Mouse (Mus musculus): ENCODE data around the gene Cyp46a1. TPM values are rescaled to one million over a fixed set of nuclear protein-coding genes. Genes with fewer than 3 reads are reported as not detected.

The Cyp46a1 gene
- polyA plus RNA-seq, 1 experiment from 2014 or later = 4.6 TPM

- peak; percentile 46; the same call in 1 of the 2 replicates for ATAC-seq
- WGBS = 76% methylated on average over 8 of the region's 8 CpGs
- Histone ChIP-seq H3K4me2 (ENCODE audit: low read depth, low read length) (no peak overlapping the region), H3K9me3 (ENCODE audit: control insufficient read depth, low read length) (no peaks in the 10 kb centered on the region), H3K9ac (ENCODE audit: low read depth, low read length) (no peak overlapping the region), H3K36me3 (ENCODE audit: control insufficient read depth, insufficient read depth, low read length) (no peaks in the 10 kb centered on the region), H3K27me3 (replicated peaks; ENCODE audit: control insufficient read depth, insufficient read depth, low read length) (peaks cover 16% of the 10 kb centered on the region), H3K4me1 (ENCODE audit: control insufficient read depth, insufficient read depth, low read length) (0 out of 2 replicates have a peak, but pooled peaks cover 4% of the 10 kb centered on the region), H3K4me3 (ENCODE audit: low read length) (no peak overlapping the region), H3K27ac (ENCODE audit: low read length) (no peak overlapping the region)
These were observed 14.0 kb downstream of the Cyp46a1 start for GRCm38 (mm10) chr12:108348151-108348550.

- H3K36me3 ChIP-seq (ENCODE audit: control insufficient read depth, insufficient read depth, low read length) = no peaks in the 10 kb centered on the region
- H3K27ac ChIP-seq (ENCODE audit: low read length) = no peak overlapping the region
- no peak for ATAC-seq
- no peaks in the 10 kb centered on the region for H3K9me3 ChIP-seq (ENCODE audit: control insufficient read depth, low read length)
- H3K4me3 ChIP-seq (ENCODE audit: low read length) = no peak overlapping the region
- H3K4me1 ChIP-seq (ENCODE audit: control insufficient read depth, insufficient read depth, low read length) = 0 out of 2 replicates have a peak, but pooled peaks cover 4% of the 10 kb centered on the region
- no peak overlapping the region for H3K9ac ChIP-seq (ENCODE audit: low read depth, low read length)
- no peak overlapping the region for H3K4me2 ChIP-seq (ENCODE audit: low read depth, low read length)
- 59% methylated on average over 5 of the region's 5 CpGs for WGBS
- peaks cover 23% of the 10 kb centered on the region for H3K27me3 ChIP-seq (replicated peaks; ENCODE audit: control insufficient read depth, insufficient read depth, low read length)
These were observed 14.8 kb downstream of the Cyp46a1 start for GRCm38 (mm10) chr12:108349026-108349425.

- 85% methylated on average over 10 of the region's 10 CpGs for WGBS
- Histone ChIP-seq H3K4me3 (ENCODE audit: low read length) (no peak overlapping the region), H3K36me3 (ENCODE audit: control insufficient read depth, insufficient read depth, low read length) (no peaks in the 10 kb centered on the region), H3K27me3 (replicated peaks; ENCODE audit: control insufficient read depth, insufficient read depth, low read length) (peaks cover 24% of the 10 kb centered on the region), H3K9me3 (ENCODE audit: control insufficient read depth, low read length) (no peaks in the 10 kb centered on the region), H3K4me1 (ENCODE audit: control insufficient read depth, insufficient read depth, low read length) (0 out of 2 replicates have a peak, but pooled peaks cover 4% of the 10 kb centered on the region), H3K4me2 (ENCODE audit: low read depth, low read length) (no peak overlapping the region), H3K9ac (ENCODE audit: low read depth, low read length) (no peak overlapping the region), H3K27ac (ENCODE audit: low read length) (no peak overlapping the region)
- no peak for ATAC-seq
These were observed 16.8 kb downstream of the Cyp46a1 start for GRCm38 (mm10) chr12:108350931-108351330.

GRCm38 (mm10) chr12:108352371-108353136 is 18.4 kb downstream of the Cyp46a1 start:
- H3K4me2 ChIP-seq (ENCODE audit: low read depth, low read length) = peak overlapping the region; percentile 45
- no peaks in the 10 kb centered on the region for H3K36me3 ChIP-seq (ENCODE audit: control insufficient read depth, insufficient read depth, low read length)
- H3K4me3 ChIP-seq (ENCODE audit: low read length) = peak overlapping the region; percentile 26; the same call in 1 of the 2 replicates
- no peaks in the 10 kb centered on the region for H3K9me3 ChIP-seq (ENCODE audit: control insufficient read depth, low read length)
- H3K27ac ChIP-seq (ENCODE audit: low read length) = no peak overlapping the region
- ATAC-seq = peak; percentile 38; the same call in 1 of the 2 replicates
- WGBS = 8% methylated on average over 35 of the region's 35 CpGs
- H3K9ac ChIP-seq (ENCODE audit: low read depth, low read length) = peak overlapping the region; percentile 36; the same call in 1 of the 2 replicates
- 0 out of 2 replicates have a peak, but pooled peaks cover 4% of the 10 kb centered on the region for H3K4me1 ChIP-seq (ENCODE audit: control insufficient read depth, insufficient read depth, low read length)
- peaks cover 24% of the 10 kb centered on the region for H3K27me3 ChIP-seq (replicated peaks; ENCODE audit: control insufficient read depth, insufficient read depth, low read length)

GRCm38 (mm10) chr12:108354284-108354683 is 20.1 kb downstream of the Cyp46a1 start:
- 0 out of 2 replicates have a peak, but pooled peaks cover 4% of the 10 kb centered on the region for H3K4me1 ChIP-seq (ENCODE audit: control insufficient read depth, insufficient read depth, low read length)
- no peak overlapping the region for H3K4me3 ChIP-seq (ENCODE audit: low read length)
- H3K27ac ChIP-seq (ENCODE audit: low read length) = no peak overlapping the region
- 68% methylated on average over 2 of the region's 2 CpGs for WGBS
- H3K27me3 ChIP-seq (replicated peaks; ENCODE audit: control insufficient read depth, insufficient read depth, low read length) = peaks cover 24% of the 10 kb centered on the region
- H3K36me3 ChIP-seq (ENCODE audit: control insufficient read depth, insufficient read depth, low read length) = no peaks in the 10 kb centered on the region
- H3K4me2 ChIP-seq (ENCODE audit: low read depth, low read length) = no peak overlapping the region
- H3K9ac ChIP-seq (ENCODE audit: low read depth, low read length) = no peak overlapping the region
- no peak for ATAC-seq
- H3K9me3 ChIP-seq (ENCODE audit: control insufficient read depth, low read length) = no peaks in the 10 kb centered on the region

GRCm38 (mm10) chr12:108355271-108355670 is 21.1 kb downstream of the Cyp46a1 start:
- no peak overlapping the region for H3K4me3 ChIP-seq (ENCODE audit: low read length)
- peaks cover 21% of the 10 kb centered on the region; the same call in 1 of the 2 replicates for H3K27me3 ChIP-seq (replicated peaks; ENCODE audit: control insufficient read depth, insufficient read depth, low read length)
- H3K27ac ChIP-seq (ENCODE audit: low read length) = no peak overlapping the region
- H3K4me1 ChIP-seq (ENCODE audit: control insufficient read depth, insufficient read depth, low read length) = 0 out of 2 replicates have a peak, but pooled peaks cover 4% of the 10 kb centered on the region
- no peak overlapping the region for H3K4me2 ChIP-seq (ENCODE audit: low read depth, low read length)
- H3K9ac ChIP-seq (ENCODE audit: low read depth, low read length) = no peak overlapping the region
- no peak for ATAC-seq
- 73% methylated on average over 1 of the region's 1 CpGs for WGBS
- H3K9me3 ChIP-seq (ENCODE audit: control insufficient read depth, low read length) = no peaks in the 10 kb centered on the region
- H3K36me3 ChIP-seq (ENCODE audit: control insufficient read depth, insufficient read depth, low read length) = no peaks in the 10 kb centered on the region

GRCm38 (mm10) chr12:108355986-108356385 is 21.8 kb downstream of the Cyp46a1 start:
- no peaks in the 10 kb centered on the region for H3K9me3 ChIP-seq (ENCODE audit: control insufficient read depth, low read length)
- H3K4me2 ChIP-seq (ENCODE audit: low read depth, low read length) = no peak overlapping the region
- no peak overlapping the region for H3K4me3 ChIP-seq (ENCODE audit: low read length)
- no peak for ATAC-seq
- H3K27ac ChIP-seq (ENCODE audit: low read length) = no peak overlapping the region
- H3K4me1 ChIP-seq (ENCODE audit: control insufficient read depth, insufficient read depth, low read length) = 0 out of 2 replicates have a peak, but pooled peaks cover 4% of the 10 kb centered on the region
- no peaks in the 10 kb centered on the region for H3K36me3 ChIP-seq (ENCODE audit: control insufficient read depth, insufficient read depth, low read length)
- H3K9ac ChIP-seq (ENCODE audit: low read depth, low read length) = no peak overlapping the region
- peaks cover 19% of the 10 kb centered on the region; the same call in 1 of the 2 replicates for H3K27me3 ChIP-seq (replicated peaks; ENCODE audit: control insufficient read depth, insufficient read depth, low read length)

GRCm38 (mm10) chr12:108363796-108364195 is 29.6 kb downstream of the Cyp46a1 start:
- Histone ChIP-seq H3K4me2 (ENCODE audit: low read depth, low read length) (no peak overlapping the region), H3K27ac (ENCODE audit: low read length) (no peak overlapping the region), H3K27me3 (replicated peaks; ENCODE audit: control insufficient read depth, insufficient read depth, low read length) (no peaks in the 10 kb centered on the region), H3K36me3 (ENCODE audit: control insufficient read depth, insufficient read depth, low read length) (no peaks in the 10 kb centered on the region), H3K9ac (ENCODE audit: low read depth, low read length) (no peak overlapping the region), H3K4me3 (ENCODE audit: low read length) (no peak overlapping the region), H3K4me1 (ENCODE audit: control insufficient read depth, insufficient read depth, low read length) (peaks cover 24% of the 10 kb centered on the region), H3K9me3 (ENCODE audit: control insufficient read depth, low read length) (no peaks in the 10 kb centered on the region)
- 6% methylated on average over 5 of the region's 5 CpGs for WGBS
- peak; percentile 84 for ATAC-seq

GRCm38 (mm10) chr12:108365340-108365739 is 31.2 kb downstream of the Cyp46a1 start:
- Histone ChIP-seq H3K9ac (ENCODE audit: low read depth, low read length) (no peak overlapping the region), H3K27me3 (replicated peaks; ENCODE audit: control insufficient read depth, insufficient read depth, low read length) (no peaks in the 10 kb centered on the region), H3K9me3 (ENCODE audit: control insufficient read depth, low read length) (no peaks in the 10 kb centered on the region), H3K27ac (ENCODE audit: low read length) (peak overlapping the region; percentile 66; the same call in 1 of the 2 replicates), H3K36me3 (ENCODE audit: control insufficient read depth, insufficient read depth, low read length) (no peaks in the 10 kb centered on the region), H3K4me2 (ENCODE audit: low read depth, low read length) (no peak overlapping the region), H3K4me1 (ENCODE audit: control insufficient read depth, insufficient read depth, low read length) (peaks cover 27% of the 10 kb centered on the region), H3K4me3 (ENCODE audit: low read length) (no peak overlapping the region)
- peak; percentile 55 for ATAC-seq
- WGBS = 17% methylated on average over 3 of the region's 3 CpGs
